19 mouse cellular contexts compared by ENCODE assay signal in the genomic region with DNA sequence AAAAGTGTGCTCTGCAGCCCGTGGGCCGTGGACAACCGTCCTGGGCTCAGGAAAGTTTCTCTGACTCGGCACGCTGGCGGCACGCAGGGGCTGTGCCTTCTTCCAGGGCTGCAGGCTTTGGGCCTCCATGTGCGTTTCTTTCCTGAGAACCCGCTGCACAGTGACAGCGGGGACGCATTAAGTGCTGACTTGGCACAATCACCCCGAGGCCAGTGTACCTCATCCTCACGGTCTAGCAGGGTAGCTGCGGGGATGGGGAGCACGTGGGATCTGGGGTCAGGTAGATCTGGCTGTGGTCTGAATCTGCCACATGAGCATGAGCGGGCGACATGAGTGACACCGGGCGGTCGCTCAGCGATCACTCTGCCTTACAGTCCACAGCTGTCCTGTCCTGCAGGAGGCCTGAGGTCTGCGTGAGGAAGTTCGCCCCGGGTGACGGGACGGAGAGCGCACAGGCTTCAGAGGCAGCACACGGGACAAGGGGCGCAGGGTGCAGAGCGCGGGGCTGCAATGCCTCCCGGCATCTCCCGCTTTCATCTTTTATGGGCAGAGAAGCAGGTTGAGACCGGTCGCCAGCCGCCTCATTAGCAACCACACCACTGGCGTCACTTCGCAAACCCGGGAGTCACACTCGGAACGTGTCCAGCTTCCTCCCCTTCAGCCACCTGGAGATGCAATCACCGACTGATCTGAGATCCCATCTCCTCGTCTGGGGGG. TPM values are rescaled to one million over a fixed set of nuclear protein-coding genes. Genes with fewer than 3 reads are reported as not detected.
A peak's percentile ranks its signal among the peaks of the same experiment; 100 is the strongest.
DNase-seq lines count a peak whose midpoint lies in the region; ATAC-seq and TF ChIP-seq lines count a peak whose summit lies in the region.
"Had no signal": no experiment of that assay in that cellular context is flagged by ENCODE, and none has a peak within 500 bp of the region (broad histone marks: within the 10 kb centered on the region; RNA-seq: fewer than 3 reads in every experiment).

No protein-coding gene starts in this region.

- no peak overlapping the region for H3K27ac ChIP-seq in heart, embryonic 13.5 days (replicated peaks)
- H3K27ac ChIP-seq in lung, embryonic 14.5 days (ENCODE audit: low read depth), result no peak overlapping the region
- no peak overlapping the region for H3K27ac ChIP-seq in lung, postnatal 0 days (ENCODE audit: low read length)
- H3K27ac ChIP-seq in embryonic facial prominence, embryonic 13.5 days, result no peak overlapping the region
- H3K27ac ChIP-seq: left cerebral cortex, adult 2 months; liver, embryonic 14.5 days had no signal

- no peaks in the 10 kb centered on the region for H3K4me1 ChIP-seq in heart, embryonic 13.5 days
- no peaks in the 10 kb centered on the region for H3K4me1 ChIP-seq in lung, embryonic 14.5 days (ENCODE audit: insufficient read depth)
- no peaks in the 10 kb centered on the region for H3K4me1 ChIP-seq in lung, postnatal 0 days (ENCODE audit: insufficient read depth, low read depth, low read length)
- H3K4me1 ChIP-seq in embryonic facial prominence, embryonic 13.5 days, result peaks cover 3% of the 10 kb centered on the region; the same call in 1 of the 2 replicates

- no peak for ATAC-seq in heart, embryonic 13.5 days (ENCODE audit: extremely low read depth, insufficient number of reproducible peaks, low FRiP score, low TSS enrichment)
- ATAC-seq in lung, embryonic 14.5 days (ENCODE audit: insufficient read depth), result no peak
- no peak for ATAC-seq in lung, postnatal 0 days
- ATAC-seq in embryonic facial prominence, embryonic 13.5 days (ENCODE audit: insufficient number of reproducible peaks, insufficient read depth, low FRiP score, low TSS enrichment, low read depth), result no peak
- 0 out of 2 replicates have a peak, but pooled peaks have one; percentile 16 for ATAC-seq in monocyte, adult 5-6 weeks (replicated peaks; ENCODE audit: insufficient number of reproducible peaks, low FRiP score, low TSS enrichment, poor library complexity, severe bottlenecking)
- ATAC-seq: Patski had no signal

- DNase-seq in heart, adult 11 months, result no peak
- DNase-seq in lung, embryonic 14.5 days, result no peak
- no peak for DNase-seq in lung, postnatal 0 days (ENCODE audit: low spot score)
- DNase-seq in right cerebral cortex, adult 2 months (ENCODE audit: low spot score in 2 of 2), result no peak
- no peak for DNase-seq in frontal cortex, adult 2 months (ENCODE audit: extremely low spot score in 1 of 2, low spot score in 1 of 2)
- DNase-seq: adrenal gland, postnatal 36 days; B cell, adult 2 months; kidney, postnatal 36 days; lung, postnatal 4 days; thymus, postnatal 4 days had no signal

- 32% methylated on average over 43 of the region's 43 CpGs for WGBS in heart, embryonic 13.5 days
- WGBS in lung, embryonic 14.5 days, result 31% methylated on average over 43 of the region's 43 CpGs
- WGBS in lung, postnatal 0 days, result 40% methylated on average over 43 of the region's 43 CpGs
- WGBS in embryonic facial prominence, embryonic 13.5 days, result 55% methylated on average over 43 of the region's 43 CpGs

- TF ChIP-seq CTCF in lung, embryonic 14.5 days (IDR thresholded peaks at IDR 0.05; ENCODE audit: low read depth), result no peak
- no peak for TF ChIP-seq CTCF in lung, postnatal 0 days (IDR thresholded peaks at IDR 0.05)

- TF ChIP-seq EP300 in lung, postnatal 0 days (IDR thresholded peaks at IDR 0.05), result no peak

- peak overlapping the region; percentile 20 for H3K4me3 ChIP-seq in heart, embryonic 13.5 days
- no peak overlapping the region for H3K4me3 ChIP-seq in lung, embryonic 14.5 days (ENCODE audit: low read depth, low read length)
- no peak overlapping the region for H3K4me3 ChIP-seq in lung, postnatal 0 days (ENCODE audit: low read depth, low read length)
- H3K4me3 ChIP-seq in embryonic facial prominence, embryonic 13.5 days, result no peak overlapping the region
- H3K4me3 ChIP-seq: erythroblast, embryonic 14.5 days; left cerebral cortex, adult 2 months had no signal

- H3K9ac ChIP-seq in heart, embryonic 13.5 days, result no peak overlapping the region
- no peak overlapping the region for H3K9ac ChIP-seq in lung, embryonic 14.5 days
- H3K9ac ChIP-seq in lung, postnatal 0 days (replicated peaks; ENCODE audit: low read depth), result no peak overlapping the region
- 0 out of 2 replicates have a peak overlapping the region, but pooled peaks have one; percentile 32 for H3K9ac ChIP-seq in embryonic facial prominence, embryonic 13.5 days
- H3K9ac ChIP-seq: liver, embryonic 14.5 days had no signal

- H3K36me3 ChIP-seq in heart, embryonic 13.5 days, result no peaks in the 10 kb centered on the region
- H3K36me3 ChIP-seq in lung, embryonic 14.5 days (ENCODE audit: insufficient read depth), result no peaks in the 10 kb centered on the region
- no peaks in the 10 kb centered on the region for H3K36me3 ChIP-seq in lung, postnatal 0 days (ENCODE audit: insufficient read depth, low read length)
- H3K36me3 ChIP-seq in embryonic facial prominence, embryonic 13.5 days, result no peaks in the 10 kb centered on the region

- peaks cover 38% of the 10 kb centered on the region for H3K27me3 ChIP-seq in heart, embryonic 13.5 days (replicated peaks)
- H3K27me3 ChIP-seq in lung, embryonic 14.5 days (ENCODE audit: insufficient read depth, low read length), result no peaks in the 10 kb centered on the region
- no peaks in the 10 kb centered on the region for H3K27me3 ChIP-seq in lung, postnatal 0 days (replicated peaks; ENCODE audit: insufficient read depth, low read length)
- H3K27me3 ChIP-seq in embryonic facial prominence, embryonic 13.5 days, result 0 out of 2 replicates have a peak, but pooled peaks cover 3% of the 10 kb centered on the region
- H3K27me3 ChIP-seq: Patski had no signal

- H3K4me2 ChIP-seq in heart, embryonic 13.5 days, result peak overlapping the region; percentile 51
- H3K4me2 ChIP-seq in lung, embryonic 14.5 days, result 0 out of 2 replicates have a peak overlapping the region, but pooled peaks have one; percentile 15
- H3K4me2 ChIP-seq in lung, postnatal 0 days (replicated peaks; ENCODE audit: low read depth, low read length), result no peak overlapping the region
- H3K4me2 ChIP-seq in embryonic facial prominence, embryonic 13.5 days, result no peak overlapping the region

- peaks cover 7% of the 10 kb centered on the region; the same call in 1 of the 2 replicates for H3K9me3 ChIP-seq in heart, embryonic 13.5 days
- H3K9me3 ChIP-seq in lung, embryonic 14.5 days (ENCODE audit: low read depth, low read length), result no peaks in the 10 kb centered on the region
- no peaks in the 10 kb centered on the region for H3K9me3 ChIP-seq in lung, postnatal 0 days (ENCODE audit: low read length)
- H3K9me3 ChIP-seq in embryonic facial prominence, embryonic 13.5 days, result peaks cover 4% of the 10 kb centered on the region; the same call in 1 of the 2 replicates

RNA-seq across cellular contexts. Expression of a gene that starts 22.3 kb away (rescaled TPM):
- polyA plus RNA-seq in heart, embryonic 13.5 days (2015; fragmentation: Nextera tagmentation; extraction: Ambion mirVana), result 0.07 TPM in 1 of 2 replicates, not detected in the other
- polyA plus RNA-seq in lung, embryonic 14.5 days (2014; fragmentation: Nextera tagmentation; extraction: Ambion mirVana), result 0.11 and 0.22 TPM in 2 replicates
- polyA plus RNA-seq in lung, postnatal 0 days (2015; fragmentation: Nextera tagmentation; extraction: Ambion mirVana), result 0.12 and 0.13 TPM in 2 replicates
- polyA plus RNA-seq in embryonic facial prominence, embryonic 13.5 days (2015; fragmentation: Nextera tagmentation; extraction: Ambion mirVana), result 1.3 and 2.2 TPM in 2 replicates
- total RNA-seq in monocyte, adult 5-6 weeks (2017), result not detected in 3 replicates
- polyA plus RNA-seq in frontal cortex, adult 2 months (2012; rRNA removed), result 0.04 TPM in 1 of 2 replicates, not detected in the other
- polyA plus RNA-seq: erythroblast, embryonic 14.5 days; heart, postnatal 0 days; Patski had no signal

RNA-seq across cellular contexts. Expression of a gene that starts 26.4 kb away (rescaled TPM):
- polyA plus RNA-seq in heart, embryonic 13.5 days (2015; fragmentation: Nextera tagmentation; extraction: Ambion mirVana), result not detected in 2 replicates
- polyA plus RNA-seq in lung, embryonic 14.5 days (2014; fragmentation: Nextera tagmentation; extraction: Ambion mirVana), result not detected in 2 replicates
- not detected in 2 replicates for polyA plus RNA-seq in lung, postnatal 0 days (2015; fragmentation: Nextera tagmentation; extraction: Ambion mirVana)
- polyA plus RNA-seq in embryonic facial prominence, embryonic 13.5 days (2015; fragmentation: Nextera tagmentation; extraction: Ambion mirVana), result not detected in 2 replicates
- not detected in 3 replicates for total RNA-seq in monocyte, adult 5-6 weeks (2017)
- polyA plus RNA-seq in frontal cortex, adult 2 months (2012; rRNA removed), result not detected in 2 replicates
- total RNA-seq: adrenal gland, postnatal 36 days; common myeloid progenitor, adult 5-6 weeks; left cerebral cortex, adult 2 months had no signal
- polyA plus RNA-seq: erythroblast, embryonic 14.5 days; heart, postnatal 0 days; liver, embryonic 14.5 days; Patski had no signal

RNA-seq across cellular contexts. Expression of a gene that starts 32.9 kb away (rescaled TPM):
- not detected in 2 replicates for polyA plus RNA-seq in heart, embryonic 13.5 days (2015; fragmentation: Nextera tagmentation; extraction: Ambion mirVana)
- polyA plus RNA-seq in lung, embryonic 14.5 days (2014; fragmentation: Nextera tagmentation; extraction: Ambion mirVana), result not detected in 2 replicates
- polyA plus RNA-seq in lung, postnatal 0 days (2015; fragmentation: Nextera tagmentation; extraction: Ambion mirVana), result not detected in 2 replicates
- not detected in 2 replicates for polyA plus RNA-seq in embryonic facial prominence, embryonic 13.5 days (2015; fragmentation: Nextera tagmentation; extraction: Ambion mirVana)
- total RNA-seq in monocyte, adult 5-6 weeks (2017), result not detected in 3 replicates
- polyA plus RNA-seq in frontal cortex, adult 2 months (2012; rRNA removed), result not detected in 2 replicates
- total RNA-seq: adrenal gland, postnatal 36 days; common myeloid progenitor, adult 5-6 weeks; left cerebral cortex, adult 2 months had no signal
- polyA plus RNA-seq: erythroblast, embryonic 14.5 days; heart, postnatal 0 days; liver, embryonic 14.5 days; Patski had no signal

RNA-seq across cellular contexts. Expression of a gene that starts 42.0 kb away (rescaled TPM):
- 78.6 and 81.9 TPM in 2 replicates for polyA plus RNA-seq in heart, embryonic 13.5 days (2015; fragmentation: Nextera tagmentation; extraction: Ambion mirVana)
- 47.9 and 50.9 TPM in 2 replicates for polyA plus RNA-seq in lung, embryonic 14.5 days (2014; fragmentation: Nextera tagmentation; extraction: Ambion mirVana)
- polyA plus RNA-seq in lung, postnatal 0 days (2015; fragmentation: Nextera tagmentation; extraction: Ambion mirVana), result 59.8 and 65.6 TPM in 2 replicates
- polyA plus RNA-seq in embryonic facial prominence, embryonic 13.5 days (2015; fragmentation: Nextera tagmentation; extraction: Ambion mirVana), result 76.4 and 80.3 TPM in 2 replicates
- 60.6 to 127 TPM (median 70.3 TPM) in 3 replicates for total RNA-seq in monocyte, adult 5-6 weeks (2017)
- 47.9 and 51.8 TPM in 2 replicates for polyA plus RNA-seq in frontal cortex, adult 2 months (2012; rRNA removed)

RNA-seq across cellular contexts. Expression of a gene that starts 42.3 kb away (rescaled TPM):
- polyA plus RNA-seq in heart, embryonic 13.5 days (2015; fragmentation: Nextera tagmentation; extraction: Ambion mirVana), result not detected in 2 replicates
- polyA plus RNA-seq in lung, embryonic 14.5 days (2014; fragmentation: Nextera tagmentation; extraction: Ambion mirVana), result not detected in 2 replicates
- polyA plus RNA-seq in lung, postnatal 0 days (2015; fragmentation: Nextera tagmentation; extraction: Ambion mirVana), result not detected in 2 replicates
- not detected in 2 replicates for polyA plus RNA-seq in embryonic facial prominence, embryonic 13.5 days (2015; fragmentation: Nextera tagmentation; extraction: Ambion mirVana)
- total RNA-seq in monocyte, adult 5-6 weeks (2017), result not detected in 3 replicates
- polyA plus RNA-seq in frontal cortex, adult 2 months (2012; rRNA removed), result not detected in 2 replicates
- total RNA-seq: adrenal gland, postnatal 36 days; common myeloid progenitor, adult 5-6 weeks; left cerebral cortex, adult 2 months had no signal
- polyA plus RNA-seq: erythroblast, embryonic 14.5 days; heart, postnatal 0 days; liver, embryonic 14.5 days; Patski had no signal

Comparison
In these comparisons a context has a peak if more than half of its experiments do, and no peak if none do; other contexts are left out.
1. H3K4me2 ChIP-seq: peak in heart, embryonic 13.5 days (single experiment) and lung, embryonic 14.5 days (single experiment); none in lung, postnatal 0 days (single experiment) and embryonic facial prominence, embryonic 13.5 days (single experiment).